Mouse (Mus musculus): ENCODE data around the gene Rem2. TPM values are rescaled to one million over a fixed set of nuclear protein-coding genes. Genes with fewer than 3 reads are reported as not detected.

Rem2 gene
- total and polyA plus RNA-seq, 2 experiments: 0.10 TPM; not detected in 1

DNA sequence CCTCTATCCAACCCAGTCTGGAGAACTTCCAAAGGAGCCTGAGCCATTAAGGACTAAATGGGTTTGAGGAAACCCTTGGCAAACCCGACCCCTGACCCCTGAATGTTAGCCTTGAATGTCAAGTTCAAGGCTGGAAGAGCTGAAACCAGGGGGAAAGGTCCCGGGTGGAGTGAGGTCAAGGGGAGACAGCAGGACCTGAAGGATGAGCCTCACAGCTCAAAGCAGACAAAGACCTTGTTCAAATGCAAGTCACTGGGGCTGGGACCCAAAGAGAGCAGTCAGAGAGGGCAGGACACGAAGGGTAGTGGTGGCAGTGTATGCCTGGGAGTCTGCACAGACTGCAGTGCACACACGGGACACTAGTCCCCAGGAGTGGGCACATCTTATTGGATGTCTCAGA, 34.5 kb upstream of the Rem2 start:
- no peak overlapping the region for H3K4me3 ChIP-seq (ENCODE audit: insufficient read depth, low read depth, low read length)
- no peak overlapping the region for H3K9ac ChIP-seq (ENCODE audit: low read depth, low read length)
- H3K27ac ChIP-seq (replicated peaks; ENCODE audit: insufficient read depth, low read depth, low read length): no peak overlapping the region
- no peak for DNase-seq (ENCODE audit: extremely low read depth, low read depth, low spot score)
- 75% methylated on average over 4 of the region's 4 CpGs for WGBS
- no peak for TF ChIP-seq CTCF (IDR thresholded peaks at IDR 0.05; ENCODE audit: low read depth, low read length)
- H3K36me3 ChIP-seq (ENCODE audit: control insufficient read depth, insufficient read depth, low read length): peaks cover 18% of the 10 kb centered on the region; the same call in 1 of the 2 replicates
- H3K4me1 ChIP-seq (ENCODE audit: control insufficient read depth, insufficient read depth, low read length): 0 out of 2 replicates have a peak, but pooled peaks cover 2% of the 10 kb centered on the region
- no peaks in the 10 kb centered on the region for H3K27me3 ChIP-seq (ENCODE audit: control insufficient read depth, insufficient read depth, low read length)
- H3K79me2 ChIP-seq (ENCODE audit: control insufficient read depth, insufficient read depth, low read length): no peaks in the 10 kb centered on the region

DNA sequence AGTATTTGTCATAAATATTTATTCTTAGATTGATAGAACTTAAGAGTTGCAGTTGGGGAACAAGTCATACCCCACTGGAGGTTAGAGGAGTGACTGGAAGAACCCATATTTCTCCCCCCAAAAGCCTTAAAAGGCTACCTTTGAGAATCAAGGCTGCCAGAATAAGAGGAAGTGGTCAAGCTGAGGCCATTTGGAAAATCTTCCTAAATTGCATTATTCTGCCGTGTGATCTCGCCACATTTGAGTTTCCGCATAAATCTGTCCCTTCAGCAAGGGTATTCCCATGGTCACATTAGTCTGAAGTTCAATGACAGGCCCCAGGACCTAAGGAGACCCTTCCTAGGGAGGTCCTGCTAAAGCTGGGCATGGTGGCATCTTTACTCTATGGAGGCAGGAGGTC, 33.4 kb upstream of the Rem2 start:
- Histone ChIP-seq H3K4me1 (ENCODE audit: control insufficient read depth, insufficient read depth, low read length) (0 out of 2 replicates have a peak, but pooled peaks cover 2% of the 10 kb centered on the region), H3K27me3 (ENCODE audit: control insufficient read depth, insufficient read depth, low read length) (no peaks in the 10 kb centered on the region), H3K4me3 (ENCODE audit: insufficient read depth, low read depth, low read length) (no peak overlapping the region), H3K36me3 (ENCODE audit: control insufficient read depth, insufficient read depth, low read length) (peaks cover 18% of the 10 kb centered on the region; the same call in 1 of the 2 replicates), H3K79me2 (ENCODE audit: control insufficient read depth, insufficient read depth, low read length) (no peaks in the 10 kb centered on the region), H3K9ac (ENCODE audit: low read depth, low read length) (no peak overlapping the region), H3K27ac (replicated peaks; ENCODE audit: insufficient read depth, low read depth, low read length) (no peak overlapping the region; the same call in 1 of the 2 replicates)
- no peak for DNase-seq (ENCODE audit: extremely low read depth, low read depth, low spot score)
- 69% methylated on average over 3 of the region's 3 CpGs for WGBS
- TF ChIP-seq CTCF (IDR thresholded peaks at IDR 0.05; ENCODE audit: low read depth, low read length) (no peak), POLR2A (IDR thresholded peaks at IDR 0.05; ENCODE audit: extremely low read depth, insufficient read depth, low read length) (no peak)

DNA sequence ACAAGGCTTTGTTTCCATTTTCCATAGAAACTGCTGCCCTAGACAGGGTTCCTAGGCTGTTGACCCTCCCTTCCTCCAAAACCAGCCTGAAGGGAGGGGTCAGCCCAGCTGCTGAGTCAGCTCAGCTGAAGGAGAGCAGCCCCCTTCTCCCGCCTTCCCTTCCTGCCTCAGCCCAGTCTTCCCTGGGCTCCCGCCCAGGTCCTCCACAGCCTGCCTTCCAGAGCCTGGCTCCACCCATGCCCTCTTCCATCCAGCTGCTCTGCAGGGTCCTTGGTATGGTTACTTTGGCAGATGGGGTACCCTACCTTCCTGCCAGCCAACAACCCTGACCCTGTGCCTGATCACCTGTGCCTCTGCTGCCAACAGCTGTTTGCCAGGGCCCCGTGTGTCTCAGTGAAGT, 32.7 kb upstream of the Rem2 start:
- DNase-seq (ENCODE audit: extremely low read depth, low read depth, low spot score): no peak

DNA sequence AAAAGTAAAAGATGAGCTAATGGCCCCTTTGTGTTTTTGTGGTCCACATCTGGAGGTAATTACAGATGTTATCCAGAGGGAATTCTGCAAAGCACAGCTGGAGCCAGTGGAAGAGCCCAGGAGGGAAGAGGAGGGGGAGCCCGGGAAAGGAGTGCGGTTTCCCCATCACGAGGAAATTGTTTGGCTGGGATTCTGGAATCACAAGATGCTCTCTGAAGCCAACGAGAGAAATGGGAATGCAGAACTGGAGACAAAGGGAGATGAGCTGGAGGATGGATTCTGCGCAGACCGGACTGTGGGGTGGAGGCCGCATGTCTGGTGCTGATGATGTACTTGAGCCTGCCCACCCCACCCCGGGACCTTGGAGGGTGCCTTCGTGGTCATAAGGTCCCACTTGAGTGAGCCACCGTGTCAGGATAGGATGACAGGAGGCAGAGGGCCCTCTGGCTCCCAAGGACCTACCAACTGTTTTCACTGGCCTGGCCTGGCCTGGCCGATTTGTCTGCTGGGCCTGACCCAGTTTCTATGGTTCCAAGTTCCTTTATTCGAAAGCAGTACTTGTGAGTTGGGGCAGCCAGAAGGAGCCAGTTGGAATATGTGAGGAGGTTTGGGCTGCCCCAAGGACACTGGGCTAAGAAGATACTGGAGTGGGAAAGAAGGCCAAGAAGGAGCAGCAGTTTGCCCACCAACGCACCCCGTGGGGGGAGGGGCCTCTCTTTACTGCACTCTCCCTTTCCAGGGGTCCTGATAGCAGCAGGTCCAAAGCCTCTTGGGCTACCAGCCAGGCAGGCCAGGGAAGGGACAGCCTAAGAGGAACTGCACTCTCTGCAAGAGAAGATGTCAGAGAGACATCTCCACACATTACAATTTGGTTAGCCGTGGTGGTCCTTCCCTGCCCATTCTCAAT, 31.9 kb upstream of the Rem2 start:
- WGBS: 66% methylated on average over 15 of the region's 15 CpGs
- Histone ChIP-seq H3K9ac (ENCODE audit: low read depth, low read length) (no peak overlapping the region), H3K79me2 (ENCODE audit: control insufficient read depth, insufficient read depth, low read length) (no peaks in the 10 kb centered on the region), H3K27ac (replicated peaks; ENCODE audit: insufficient read depth, low read depth, low read length) (peak overlapping the region; percentile 4; the same call in 1 of the 2 replicates), H3K4me3 (ENCODE audit: insufficient read depth, low read depth, low read length) (no peak overlapping the region), H3K4me1 (ENCODE audit: control insufficient read depth, insufficient read depth, low read length) (0 out of 2 replicates have a peak, but pooled peaks cover 2% of the 10 kb centered on the region), H3K36me3 (ENCODE audit: control insufficient read depth, insufficient read depth, low read length) (peaks cover 12% of the 10 kb centered on the region; the same call in 1 of the 2 replicates), H3K27me3 (ENCODE audit: control insufficient read depth, insufficient read depth, low read length) (no peaks in the 10 kb centered on the region)
- TF ChIP-seq POLR2A (IDR thresholded peaks at IDR 0.05; ENCODE audit: extremely low read depth, insufficient read depth, low read length): no peak
- no peak for TF ChIP-seq CTCF (IDR thresholded peaks at IDR 0.05; ENCODE audit: low read depth, low read length)
- DNase-seq (ENCODE audit: extremely low read depth, low read depth, low spot score): no peak

More for the DNA sequence above, 32.7 kb upstream of the Rem2 start:
- H3K79me2 ChIP-seq (ENCODE audit: control insufficient read depth, insufficient read depth, low read length): no peaks in the 10 kb centered on the region
- H3K27ac ChIP-seq (replicated peaks; ENCODE audit: insufficient read depth, low read depth, low read length): no peak overlapping the region; the same call in 1 of the 2 replicates
- no peaks in the 10 kb centered on the region for H3K27me3 ChIP-seq (ENCODE audit: control insufficient read depth, insufficient read depth, low read length)
- 0 out of 2 replicates have a peak, but pooled peaks cover 2% of the 10 kb centered on the region for H3K4me1 ChIP-seq (ENCODE audit: control insufficient read depth, insufficient read depth, low read length)
- H3K4me3 ChIP-seq (ENCODE audit: insufficient read depth, low read depth, low read length): no peak overlapping the region
- 47% methylated on average over 3 of the region's 3 CpGs for WGBS
- H3K36me3 ChIP-seq (ENCODE audit: control insufficient read depth, insufficient read depth, low read length): peaks cover 15% of the 10 kb centered on the region; the same call in 1 of the 2 replicates
- H3K9ac ChIP-seq (ENCODE audit: low read depth, low read length): no peak overlapping the region
- TF ChIP-seq POLR2A (IDR thresholded peaks at IDR 0.05; ENCODE audit: extremely low read depth, insufficient read depth, low read length): no peak
- TF ChIP-seq CTCF (IDR thresholded peaks at IDR 0.05; ENCODE audit: low read depth, low read length): no peak

DNA sequence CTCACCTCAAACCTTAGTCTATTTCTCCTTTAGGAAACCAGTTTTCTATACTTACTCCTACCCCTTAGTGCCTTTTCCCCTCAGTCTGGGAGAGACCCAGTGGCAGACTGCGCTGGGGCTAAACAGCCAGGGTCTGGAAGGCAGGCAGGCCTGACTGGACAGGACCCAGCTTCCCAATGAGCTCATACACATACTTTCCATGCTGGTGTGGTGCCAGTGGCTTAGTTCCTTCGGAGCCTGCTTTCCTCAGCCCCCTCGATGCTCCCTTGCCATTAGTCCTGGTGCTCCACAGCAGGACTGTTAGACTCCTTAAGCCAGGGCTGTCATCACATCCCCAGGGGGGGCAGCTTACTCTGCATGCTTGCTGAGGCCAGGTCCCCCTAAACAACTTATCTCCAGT, 30.4 kb upstream of the Rem2 start:
- TF ChIP-seq CTCF (IDR thresholded peaks at IDR 0.05; ENCODE audit: low read depth, low read length) (no peak), POLR2A (IDR thresholded peaks at IDR 0.05; ENCODE audit: extremely low read depth, insufficient read depth, low read length) (no peak)
- Histone ChIP-seq H3K27me3 (ENCODE audit: control insufficient read depth, insufficient read depth, low read length) (no peaks in the 10 kb centered on the region), H3K36me3 (ENCODE audit: control insufficient read depth, insufficient read depth, low read length) (peaks cover 3% of the 10 kb centered on the region; the same call in 1 of the 2 replicates), H3K79me2 (ENCODE audit: control insufficient read depth, insufficient read depth, low read length) (no peaks in the 10 kb centered on the region), H3K27ac (replicated peaks; ENCODE audit: insufficient read depth, low read depth, low read length) (no peak overlapping the region), H3K4me1 (ENCODE audit: control insufficient read depth, insufficient read depth, low read length) (0 out of 2 replicates have a peak, but pooled peaks cover 2% of the 10 kb centered on the region), H3K4me3 (ENCODE audit: insufficient read depth, low read depth, low read length) (no peak overlapping the region), H3K9ac (ENCODE audit: low read depth, low read length) (no peak overlapping the region)
- no peak for DNase-seq (ENCODE audit: extremely low read depth, low read depth, low spot score)
- 74% methylated on average over 3 of the region's 3 CpGs for WGBS

DNA sequence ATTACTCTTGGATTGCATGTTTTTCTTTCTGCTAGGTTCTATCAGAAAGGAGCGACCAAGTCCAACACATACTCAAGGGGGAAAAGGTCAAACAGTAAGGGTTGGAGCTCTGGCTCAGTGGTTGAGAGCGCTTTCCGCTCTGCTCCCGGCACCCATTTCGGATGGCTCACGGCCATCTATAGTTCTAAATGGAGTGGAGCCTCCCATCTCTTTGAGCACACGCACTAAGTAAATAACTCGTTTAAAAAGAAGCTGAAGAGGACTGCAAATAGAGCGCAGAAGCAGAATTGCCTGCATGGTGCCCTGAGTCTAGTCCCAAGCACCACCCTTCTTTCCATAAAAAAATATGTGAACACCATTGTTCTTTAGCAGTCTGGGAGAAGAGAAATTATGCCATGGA, 22.3 kb upstream of the Rem2 start:
- Histone ChIP-seq H3K27ac (replicated peaks; ENCODE audit: insufficient read depth, low read depth, low read length) (no peak overlapping the region), H3K4me3 (ENCODE audit: insufficient read depth, low read depth, low read length) (no peak overlapping the region), H3K27me3 (ENCODE audit: control insufficient read depth, insufficient read depth, low read length) (no peaks in the 10 kb centered on the region), H3K9ac (ENCODE audit: low read depth, low read length) (no peak overlapping the region), H3K79me2 (ENCODE audit: control insufficient read depth, insufficient read depth, low read length) (no peaks in the 10 kb centered on the region), H3K36me3 (ENCODE audit: control insufficient read depth, insufficient read depth, low read length) (no peaks in the 10 kb centered on the region), H3K4me1 (ENCODE audit: control insufficient read depth, insufficient read depth, low read length) (no peaks in the 10 kb centered on the region)
- no peak for DNase-seq (ENCODE audit: extremely low read depth, low read depth, low spot score)
- TF ChIP-seq CTCF (IDR thresholded peaks at IDR 0.05; ENCODE audit: low read depth, low read length) (no peak), POLR2A (IDR thresholded peaks at IDR 0.05; ENCODE audit: extremely low read depth, insufficient read depth, low read length) (no peak)
- 61% methylated on average over 9 of the region's 9 CpGs for WGBS
